ENCODE assay signal across 10 mouse cellular contexts in genomic region chr7:70336571-70337240, GRCm38 (mm10). TPM values are rescaled to one million over a fixed set of nuclear protein-coding genes. Genes with fewer than 3 reads are reported as not detected.
DNase-seq lines count a peak whose midpoint lies in the region; ATAC-seq and TF ChIP-seq lines count a peak whose summit lies in the region.
"Had no signal": no experiment of that assay in that cellular context is flagged by ENCODE, and none has a peak within 500 bp of the region (broad histone marks: within the 10 kb centered on the region; RNA-seq: fewer than 3 reads in every experiment).

No protein-coding gene starts in this region.

- no peak for TF ChIP-seq CTCF in kidney, adult 2 months (conservative IDR thresholded peaks at IDR 0.05; ENCODE audit: insufficient read depth, insufficient read length, low read depth, low read length)

- 84% methylated on average over 13 of the region's 13 CpGs for WGBS in kidney, adult 2 months
- 15% methylated on average over 13 of the region's 13 CpGs for WGBS in hindbrain, embryonic 14.5 days
- 12% methylated on average over 13 of the region's 13 CpGs for WGBS in neural tube, embryonic 12.5 days

- no peak for TF ChIP-seq POLR2A in kidney, adult 2 months (IDR thresholded peaks at IDR 0.05; ENCODE audit: low read depth, low read length)

- H3K4me2 ChIP-seq in hindbrain, embryonic 14.5 days (replicated peaks): peak overlapping the region; percentile 33
- peak overlapping the region; percentile 27; the same call in 1 of the 2 replicates for H3K4me2 ChIP-seq in neural tube, embryonic 12.5 days (replicated peaks)

- ATAC-seq in hindbrain, embryonic 14.5 days (ENCODE audit: low FRiP score): no peak
- no peak for ATAC-seq in neural tube, embryonic 12.5 days (ENCODE audit: low FRiP score, low read depth)
- ATAC-seq: Patski had no signal

- no peaks in the 10 kb centered on the region for H3K9me3 ChIP-seq in hindbrain, embryonic 14.5 days (ENCODE audit: control insufficient read depth, low read length)
- H3K9me3 ChIP-seq in neural tube, embryonic 12.5 days: no peaks in the 10 kb centered on the region

- H3K9ac ChIP-seq in hindbrain, embryonic 14.5 days: peak overlapping the region; percentile 50; the same call in 1 of the 2 replicates
- no peak overlapping the region for H3K9ac ChIP-seq in neural tube, embryonic 12.5 days

- H3K4me1 ChIP-seq in kidney, adult 2 months (ENCODE audit: control insufficient read depth, insufficient read depth, low read length): no peaks in the 10 kb centered on the region
- no peaks in the 10 kb centered on the region; the same call in 1 of the 2 replicates for H3K4me1 ChIP-seq in hindbrain, embryonic 14.5 days (replicated peaks; ENCODE audit: control insufficient read depth, insufficient read depth, low read length)
- peaks cover 24% of the 10 kb centered on the region for H3K4me1 ChIP-seq in neural tube, embryonic 12.5 days

- peak overlapping the region; percentile 27 for H3K4me3 ChIP-seq in kidney, adult 2 months (ENCODE audit: insufficient read depth, low read depth, low read length)
- peak overlapping the region; percentile 20; the same call in 1 of the 2 replicates for H3K4me3 ChIP-seq in hindbrain, embryonic 14.5 days (replicated peaks; ENCODE audit: low read length)
- H3K4me3 ChIP-seq in neural tube, embryonic 12.5 days: no peak overlapping the region

- DNase-seq in kidney, adult 2 months: no peak
- DNase-seq in kidney, adult 18-20 months: no peak
- peak; percentile 47 for DNase-seq in embryo, embryonic 11 days
- peak; percentile 56 for DNase-seq in hindbrain, embryonic 14.5 days (ENCODE audit: low spot score)
- no peak for DNase-seq in frontal cortex, postnatal 14 days (ENCODE audit: low spot score in 2 of 2)
- no peak for DNase-seq in lung, postnatal 25 days (ENCODE audit: low spot score)
- no peak for DNase-seq in lung, postnatal 4 days
- DNase-seq: gastrocnemius, postnatal 10 days had no signal

- H3K27me3 ChIP-seq in kidney, adult 2 months (replicated peaks; ENCODE audit: control insufficient read depth, insufficient read depth, low read length): no peaks in the 10 kb centered on the region
- H3K27me3 ChIP-seq in hindbrain, embryonic 14.5 days (ENCODE audit: control insufficient read depth, insufficient read depth, low read length): peaks cover 95% of the 10 kb centered on the region
- H3K27me3 ChIP-seq in neural tube, embryonic 12.5 days (replicated peaks): peaks cover 92% of the 10 kb centered on the region
- H3K27me3 ChIP-seq: Patski had no signal

- H3K27ac ChIP-seq in kidney, adult 2 months (ENCODE audit: insufficient read depth, low read depth, low read length): peak overlapping the region; percentile 33; the same call in 1 of the 2 replicates
- H3K27ac ChIP-seq in hindbrain, embryonic 14.5 days: peak overlapping the region; percentile 49
- H3K27ac ChIP-seq in neural tube, embryonic 12.5 days: no peak overlapping the region

- no peaks in the 10 kb centered on the region for H3K36me3 ChIP-seq in kidney, adult 2 months (ENCODE audit: control insufficient read depth, insufficient read depth, low read length)
- H3K36me3 ChIP-seq in hindbrain, embryonic 14.5 days (replicated peaks; ENCODE audit: control insufficient read depth, insufficient read depth): no peaks in the 10 kb centered on the region
- H3K36me3 ChIP-seq in neural tube, embryonic 12.5 days: no peaks in the 10 kb centered on the region

RNA-seq across cellular contexts. Expression of gene Nr2f2, which starts 29.8 kb away (rescaled TPM):
- 193 and 288 TPM in 2 replicates for polyA plus RNA-seq in kidney, adult 2 months (2012; rRNA removed)
- polyA plus RNA-seq in hindbrain, embryonic 14.5 days (2014; fragmentation: Nextera tagmentation; extraction: Ambion mirVana): 105 and 127 TPM in 2 replicates
- polyA plus RNA-seq in neural tube, embryonic 12.5 days (2016; fragmentation: Nextera tagmentation; extraction: Ambion mirVana): 101 and 103 TPM in 2 replicates

Comparison
In these comparisons a context has a peak if more than half of its experiments do, and no peak if none do; other contexts are left out.
1. DNase-seq: peak in embryo, embryonic 11 days (single experiment) and hindbrain, embryonic 14.5 days (single experiment); none in kidney, adult 2 months (single experiment), kidney, adult 18-20 months (single experiment), frontal cortex, postnatal 14 days (0 of 2), lung, postnatal 25 days (single experiment) and lung, postnatal 4 days (0 of 2).